Mouse (Mus musculus) MEL (cell line): Measurements from ENCODE around the gene Ust. TPM values are rescaled to one million over a fixed set of nuclear protein-coding genes. Genes with fewer than 3 reads are reported as not detected.

Experiments used
- DNase-seq: peaks from one replicate; pipeline ENCODE4 v3.0.0; 2011; ENCODE audit warnings: low read depth, low spot score
- H3K27ac ChIP-seq: 2 replicates; pipeline ENCODE4 v1.5.1; 2012; ENCODE audit warnings: low read depth, mild to moderate bottlenecking, control low read depth, low read length, moderate library complexity; ENCODE audit not compliant: control insufficient read depth
- H3K27me3 ChIP-seq, 2 experiments: fragments of 150-350 bp in 1 of 2; sonication (generic) in 1 of 2; 2 replicates each; pipeline ENCODE4 v1.6.1; 2012; ENCODE audit warnings: low read length in 2 of 2, mild to moderate bottlenecking in 2 of 2, improper control_type of control experiment in 1 of 2, moderate library complexity in 1 of 2; ENCODE audit not compliant: insufficient read depth in 2 of 2, control insufficient read depth in 1 of 2
- H3K36me3 ChIP-seq, 2 experiments: 2 replicates each; pipeline ENCODE4 v1.6.1; 2012 to 2014; ENCODE audit warnings: low read length in 2 of 2, improper control_type of control experiment in 1 of 2, inconsistent platforms in 1 of 2, mild to moderate bottlenecking in 1 of 2; ENCODE audit not compliant: insufficient read depth in 2 of 2, control insufficient read depth in 1 of 2
- H3K4me1 ChIP-seq, 2 experiments: fragments of 150-350 bp in 1 of 2; sonication (generic) in 1 of 2; 2 replicates each; pipeline ENCODE4 v1.6.1; 2012; ENCODE audit warnings: low read length in 2 of 2, improper control_type of control experiment in 1 of 2, mild to moderate bottlenecking in 1 of 2; ENCODE audit not compliant: insufficient read depth in 2 of 2, control insufficient read depth in 1 of 2
- H3K4me3 ChIP-seq, 2 experiments: fragments of 150-350 bp in 1 of 2; sonication (generic) in 1 of 2; 2 replicates each; pipeline ENCODE4 v1.5.1; 2012; ENCODE audit warnings: low read depth in 2 of 2, low read length in 2 of 2, mild to moderate bottlenecking in 2 of 2, moderate library complexity in 2 of 2, control low read depth in 1 of 2, improper control_type of control experiment in 1 of 2; ENCODE audit not compliant: control insufficient read depth in 1 of 2, insufficient read depth in 1 of 2
- H3K79me2 ChIP-seq: 2 replicates; pipeline ENCODE4 v1.6.1; 2012; ENCODE audit warnings: mild to moderate bottlenecking, low read length, moderate library complexity; ENCODE audit not compliant: control insufficient read depth, poor library complexity, insufficient read depth
- H3K9ac ChIP-seq: 2 replicates; pipeline ENCODE4 v1.6.1; 2012; ENCODE audit warnings: low read depth, mild to moderate bottlenecking, control low read depth, low read length, moderate library complexity; ENCODE audit not compliant: control insufficient read depth, poor library complexity, severe bottlenecking
- H3K9me3 ChIP-seq: fragments of 150-350 bp; sonication (generic); replicated peaks from 2 replicates; pipeline ENCODE4 v1.6.1; 2012; ENCODE audit warnings: mild to moderate bottlenecking, low read length, improper control_type of control experiment, moderate library complexity; ENCODE audit not compliant: insufficient read depth
- CHD1 ChIP-seq: IDR thresholded peaks from 2 replicates; pipeline ENCODE4 v1.6.1; 2012; ENCODE audit warnings: low read depth, mild to moderate bottlenecking, inconsistent platforms, low read length, improper control_type of control experiment
- CHD2 ChIP-seq: IDR thresholded peaks from 2 replicates; pipeline ENCODE4 v1.6.1; 2011; ENCODE audit warnings: low read length, improper control_type of control experiment
- CTCF ChIP-seq, 3 experiments: IDR thresholded peaks in 2 of 3; conservative IDR thresholded peaks in 1 of 3; 2 replicates each; pipeline ENCODE4 v1.5.1; 2011 to 2012; ENCODE audit warnings: low read length in 3 of 3, low read depth in 2 of 3, mild to moderate bottlenecking in 2 of 3, improper control_type of control experiment in 1 of 3, inconsistent platforms in 1 of 3, mixed read lengths in 1 of 3, moderate library complexity in 1 of 3; ENCODE audit not compliant: control insufficient read depth in 1 of 3, insufficient read depth in 1 of 3, poor library complexity in 1 of 3, severe bottlenecking in 1 of 3
- E2F4 ChIP-seq: IDR thresholded peaks from 2 replicates; pipeline ENCODE4 v1.6.1; 2011; ENCODE audit warnings: low read depth, low read length, improper control_type of control experiment, borderline replicate concordance
- ELF1 ChIP-seq: IDR thresholded peaks from 2 replicates; pipeline ENCODE4 v1.6.1; 2014; ENCODE audit warnings: low read depth, mild to moderate bottlenecking, inconsistent platforms, low read length, improper control_type of control experiment, moderate library complexity
- ETS1 ChIP-seq: IDR thresholded peaks from 2 replicates; pipeline ENCODE4 v1.6.1; 2012; ENCODE audit warnings: low read depth, mild to moderate bottlenecking, inconsistent platforms, low read length, improper control_type of control experiment, moderate library complexity
- GABPA ChIP-seq: IDR thresholded peaks from 2 replicates; pipeline ENCODE4 v1.6.1; 2012; ENCODE audit warnings: low read depth, mild to moderate bottlenecking, inconsistent platforms, low read length, improper control_type of control experiment, moderate library complexity
- GATA1 ChIP-seq: IDR thresholded peaks from 2 replicates; pipeline ENCODE4 v1.6.1; 2011; ENCODE audit warnings: low read depth, low read length, improper control_type of control experiment
- KAT2A ChIP-seq: conservative IDR thresholded peaks from 2 replicates; pipeline ENCODE4 v1.6.1; 2012; ENCODE audit warnings: low read depth, low read length, improper control_type of control experiment, inconsistent platforms
- MAX ChIP-seq: IDR thresholded peaks from 2 replicates; pipeline ENCODE4 v1.6.1; 2011; ENCODE audit warnings: low read length, improper control_type of control experiment
- MEF2A ChIP-seq: IDR thresholded peaks from 2 replicates; pipeline ENCODE4 v1.6.1; 2014; ENCODE audit warnings: low read depth, mild to moderate bottlenecking, inconsistent platforms, low read length, improper control_type of control experiment; ENCODE audit not compliant: poor library complexity, insufficient replicate concordance, severe bottlenecking; ENCODE audit errors: extremely low read depth
- MXI1 ChIP-seq: IDR thresholded peaks from 2 replicates; pipeline ENCODE4 v1.6.1; 2011; ENCODE audit warnings: mild to moderate bottlenecking, low read depth, low read length, improper control_type of control experiment
- MYB ChIP-seq: IDR thresholded peaks from 2 replicates; pipeline ENCODE4 v1.6.1; 2011; ENCODE audit warnings: mild to moderate bottlenecking, low read depth, low read length, improper control_type of control experiment
- NELFE ChIP-seq: IDR thresholded peaks from 2 replicates; pipeline ENCODE4 v1.6.1; 2011; ENCODE audit warnings: low read depth, low read length, improper control_type of control experiment
- NRF1 ChIP-seq: IDR thresholded peaks from 2 replicates; pipeline ENCODE4 v1.6.1; 2014; ENCODE audit warnings: low read depth, mild to moderate bottlenecking, inconsistent platforms, low read length, improper control_type of control experiment, moderate library complexity; ENCODE audit not compliant: poor library complexity, insufficient read depth, severe bottlenecking
- POLR2A ChIP-seq, 2 experiments: IDR thresholded peaks; 2 replicates each; pipeline ENCODE4 v1.6.1; 2011 to 2012; ENCODE audit warnings: low read length in 2 of 2, mild to moderate bottlenecking in 2 of 2, control low read depth in 1 of 2, improper control_type of control experiment in 1 of 2, low read depth in 1 of 2, moderate library complexity in 1 of 2; ENCODE audit not compliant: control insufficient read depth in 1 of 2, insufficient read depth in 1 of 2, poor library complexity in 1 of 2
- POLR2AphosphoS5 ChIP-seq: IDR thresholded peaks from 2 replicates; pipeline ENCODE4 v1.6.1; 2012; ENCODE audit warnings: low read depth, borderline replicate concordance, mild to moderate bottlenecking, inconsistent platforms, low read length, moderate library complexity, mixed read lengths
- RAD21 ChIP-seq: IDR thresholded peaks from 2 replicates; pipeline ENCODE4 v1.6.1; 2011; ENCODE audit warnings: mild to moderate bottlenecking, low read depth, low read length, improper control_type of control experiment
- SIN3A ChIP-seq: IDR thresholded peaks from 2 replicates; pipeline ENCODE4 v1.6.1; 2012; ENCODE audit warnings: low read length, improper control_type of control experiment, inconsistent platforms
- TAL1 ChIP-seq: IDR thresholded peaks from 2 replicates; pipeline ENCODE4 v1.6.1; 2012; ENCODE audit warnings: mild to moderate bottlenecking, inconsistent platforms, low read length, moderate library complexity, mixed read lengths
- USF1 ChIP-seq: IDR thresholded peaks from 2 replicates; pipeline ENCODE4 v1.6.1; 2014; ENCODE audit warnings: low read depth, mild to moderate bottlenecking, inconsistent platforms, low read length, improper control_type of control experiment, moderate library complexity
- USF2 ChIP-seq, 2 experiments: IDR thresholded peaks; 2 replicates each; pipeline ENCODE4 v1.6.1; 2011 to 2012; ENCODE audit warnings: improper control_type of control experiment in 2 of 2, low read length in 2 of 2, borderline replicate concordance in 1 of 2, inconsistent platforms in 1 of 2, low read depth in 1 of 2, mild to moderate bottlenecking in 1 of 2; ENCODE audit not compliant: insufficient read depth in 1 of 2
- ZC3H11A ChIP-seq: IDR thresholded peaks from 2 replicates; pipeline ENCODE4 v1.6.1; 2012; ENCODE audit warnings: low read depth, mild to moderate bottlenecking, inconsistent platforms, low read length, improper control_type of control experiment
- ZKSCAN1 ChIP-seq: IDR thresholded peaks from 2 replicates; pipeline ENCODE4 v1.6.1; 2012; ENCODE audit warnings: low read depth, mild to moderate bottlenecking, inconsistent platforms, low read length, improper control_type of control experiment, moderate library complexity
- ZMIZ1 ChIP-seq: IDR thresholded peaks from 2 replicates; pipeline ENCODE4 v1.6.1; 2012; ENCODE audit warnings: low read depth, mild to moderate bottlenecking, inconsistent platforms, low read length, improper control_type of control experiment, moderate library complexity
- polyA plus RNA-seq, 2 experiments: library from polyadenylated mRNA; stranded (reverse) in 1 of 2; unstranded in 1 of 2; fragments of >175 nt in 1 of 2; fragments of >200 nt in 1 of 2; gene quantifications; 2 replicates each; pipeline versions ENCODE4 v1.2.1 to v1.2.4; 2012; ENCODE audit warnings: low replicate concordance in 2 of 2, low read depth in 1 of 2; ENCODE audit not compliant: insufficient read length in 2 of 2, insufficient read depth in 1 of 2, missing spikeins in 1 of 2
- total RNA-seq: library from RNA; depleted of rRNA; stranded (reverse); fragments of 300-350 nt; gene quantifications from 2 replicates; pipeline ENCODE4 v1.2.3, GENCODE M21; 2012

The Ust gene
- total and polyA plus RNA-seq, 3 experiments = not detected

- H3K9me3 ChIP-seq = no peaks in the 10 kb centered on the region
- H3K4me3 ChIP-seq = no peak overlapping the region
- no peaks in the 10 kb centered on the region; a peak in 1 of 4 replicates for H3K27me3 ChIP-seq
- no peak for TF ChIP-seq SIN3A
- no peak for TF ChIP-seq CHD1
- no peak for TF ChIP-seq KAT2A
- TF ChIP-seq GABPA = no peak
- TF ChIP-seq ETS1 = no peak
- TF ChIP-seq MXI1 = no peak
- TF ChIP-seq POLR2AphosphoS5 = no peak
- TF ChIP-seq NELFE = no peak
- TF ChIP-seq POLR2A (IDR thresholded peaks at IDR 0.05; ENCODE audit: control insufficient read depth in 1 of 2, insufficient read depth in 1 of 2, low read depth in 1 of 2, low read length in 2 of 2, poor library complexity in 1 of 2) = no peak
- TF ChIP-seq USF2 (IDR thresholded peaks at IDR 0.05; ENCODE audit: borderline replicate concordance in 1 of 2, insufficient read depth in 1 of 2, low read depth in 1 of 2, low read length in 2 of 2) = no peak
- no peak for TF ChIP-seq CTCF (IDR thresholded peaks at IDR 0.05 in 2 of 3, conservative IDR thresholded peaks at IDR 0.05 in 1 of 3; ENCODE audit: control insufficient read depth in 1 of 3, insufficient read depth in 1 of 3, low read depth in 2 of 3, low read length in 3 of 3, poor library complexity in 1 of 3, severe bottlenecking in 1 of 3)
- TF ChIP-seq RAD21 = no peak
- TF ChIP-seq MYB = no peak
- TF ChIP-seq NRF1 = no peak
- TF ChIP-seq ZKSCAN1 = no peak
- DNase-seq = no peak
- no peak overlapping the region for H3K27ac ChIP-seq
- no peak overlapping the region for H3K9ac ChIP-seq
- H3K36me3 ChIP-seq = no peaks in the 10 kb centered on the region
- no peaks in the 10 kb centered on the region for H3K79me2 ChIP-seq
- H3K4me1 ChIP-seq = no peaks in the 10 kb centered on the region
Observed at GRCm38 (mm10) chr10:8213906-8214421, 304.7 kb downstream of the Ust start.

- Histone ChIP-seq H3K27ac (no peak overlapping the region), H3K4me3 (no peak overlapping the region), H3K9me3 (no peaks in the 10 kb centered on the region), H3K9ac (no peak overlapping the region)
- TF ChIP-seq TAL1 (no peak), MEF2A (no peak), ELF1 (no peak), USF1 (no peak), POLR2A (IDR thresholded peaks at IDR 0.05; ENCODE audit: control insufficient read depth in 1 of 2, insufficient read depth in 1 of 2, low read depth in 1 of 2, low read length in 2 of 2, poor library complexity in 1 of 2) (no peak), GATA1 (no peak), MAX (no peak), ZMIZ1 (no peak), RAD21 (no peak), E2F4 (no peak), CTCF (IDR thresholded peaks at IDR 0.05 in 2 of 3, conservative IDR thresholded peaks at IDR 0.05 in 1 of 3; ENCODE audit: control insufficient read depth in 1 of 3, insufficient read depth in 1 of 3, low read depth in 2 of 3, low read length in 3 of 3, poor library complexity in 1 of 3, severe bottlenecking in 1 of 3) (no peak), CHD2 (no peak), CHD1 (no peak), ZC3H11A (no peak), NELFE (no peak)
- TF ChIP-seq, all 39 proteins: peak for 0
- Histone ChIP-seq H3K4me1 (no peaks in the 10 kb centered on the region), H3K79me2 (no peaks in the 10 kb centered on the region), H3K27me3 (no peaks in the 10 kb centered on the region; a peak in 1 of 4 replicates), H3K36me3 (no peaks in the 10 kb centered on the region)
- DNase-seq = no peak
Observed at GRCm38 (mm10) chr10:8213266-8213905, 305.2 kb downstream of the Ust start.
